Mouse (Mus musculus) stomach, embryonic 14.5 days (tissue): ENCODE measurements around the gene Aurkb. TPM values are rescaled to one million over a fixed set of nuclear protein-coding genes. Genes with fewer than 3 reads are reported as not detected.
"Not testable (repeated sequence)": the region's sequence is repeated elsewhere in the genome, so short reads cannot be mapped to it uniquely, and the experiment has no call there.

Experiments used
- ATAC-seq: fragments of 200-750 bp; cut with Nextera tagmentation; 2 replicates; pipeline ENCODE4 v1.8.0; 2017; ENCODE audit warnings: low read depth, moderate TSS enrichment; ENCODE audit not compliant: insufficient number of reproducible peaks, insufficient read depth, low FRiP score
- H3K27ac ChIP-seq: fragments of 300-500 bp; sonication (generic); 2 replicates; pipeline ENCODE4 v1.5.1; 2014; ENCODE audit warnings: mild to moderate bottlenecking, low read length, moderate library complexity, mixed read lengths
- H3K27me3 ChIP-seq: fragments of 300-500 bp; sonication (generic); 2 replicates; pipeline ENCODE4 v1.6.1; 2014; ENCODE audit warnings: low read length, control low read depth, mixed read lengths; ENCODE audit not compliant: control insufficient read depth, insufficient read depth
- H3K36me3 ChIP-seq: fragments of 300-500 bp; sonication (generic); 2 replicates; pipeline ENCODE4 v1.6.1; 2014; ENCODE audit warnings: mild to moderate bottlenecking, control low read depth, low read length, moderate library complexity, mixed read lengths; ENCODE audit not compliant: control insufficient read depth, insufficient read depth
- H3K4me1 ChIP-seq: fragments of 300-500 bp; sonication (generic); 2 replicates; pipeline ENCODE4 v1.6.1; 2014; ENCODE audit warnings: low read length, control low read depth, mixed read lengths; ENCODE audit not compliant: control insufficient read depth, insufficient read depth
- H3K4me2 ChIP-seq: fragments of 300-500 bp; sonication (generic); replicated peaks from 2 replicates; pipeline ENCODE4 v1.6.1; 2014; ENCODE audit warnings: low read depth, low read length, control low read depth
- H3K4me3 ChIP-seq: fragments of 300-500 bp; sonication (generic); 2 replicates; pipeline ENCODE4 v1.5.1; 2014; ENCODE audit warnings: low read depth, low read length, control low read depth
- H3K9ac ChIP-seq: fragments of 300-500 bp; sonication (generic); replicated peaks from 2 replicates; pipeline ENCODE4 v1.6.1; 2014; ENCODE audit warnings: low read depth, mild to moderate bottlenecking, control low read depth, low read length, moderate library complexity, mixed read lengths
- H3K9me3 ChIP-seq: fragments of 300-500 bp; sonication (generic); 2 replicates; pipeline ENCODE4 v1.6.1; 2016; ENCODE audit warnings: low read depth, low read length, control low read depth; ENCODE audit not compliant: control insufficient read depth
- WGBS: fragments of 180-500 bp; shearing (Covaris S2); extraction: QIAGEN DNeasy Blood & Tissue Kit; methylation state at CpG from one replicate; pipeline ENCODE4 v1.1.7; 2014; 5-methylcytosine and 5-hydroxymethylcytosine counted together
- polyA plus RNA-seq: library from polyadenylated mRNA; unstranded; fragments of >200 nt; fragmentation: Nextera tagmentation; extraction: Ambion mirVana; gene quantifications from 2 replicates; pipeline ENCODE4 v1.2.1, GENCODE M21; 2014

Gene Aurkb
- polyA plus RNA-seq, 1 experiment from 2014 or later, result 153 TPM

DNA sequence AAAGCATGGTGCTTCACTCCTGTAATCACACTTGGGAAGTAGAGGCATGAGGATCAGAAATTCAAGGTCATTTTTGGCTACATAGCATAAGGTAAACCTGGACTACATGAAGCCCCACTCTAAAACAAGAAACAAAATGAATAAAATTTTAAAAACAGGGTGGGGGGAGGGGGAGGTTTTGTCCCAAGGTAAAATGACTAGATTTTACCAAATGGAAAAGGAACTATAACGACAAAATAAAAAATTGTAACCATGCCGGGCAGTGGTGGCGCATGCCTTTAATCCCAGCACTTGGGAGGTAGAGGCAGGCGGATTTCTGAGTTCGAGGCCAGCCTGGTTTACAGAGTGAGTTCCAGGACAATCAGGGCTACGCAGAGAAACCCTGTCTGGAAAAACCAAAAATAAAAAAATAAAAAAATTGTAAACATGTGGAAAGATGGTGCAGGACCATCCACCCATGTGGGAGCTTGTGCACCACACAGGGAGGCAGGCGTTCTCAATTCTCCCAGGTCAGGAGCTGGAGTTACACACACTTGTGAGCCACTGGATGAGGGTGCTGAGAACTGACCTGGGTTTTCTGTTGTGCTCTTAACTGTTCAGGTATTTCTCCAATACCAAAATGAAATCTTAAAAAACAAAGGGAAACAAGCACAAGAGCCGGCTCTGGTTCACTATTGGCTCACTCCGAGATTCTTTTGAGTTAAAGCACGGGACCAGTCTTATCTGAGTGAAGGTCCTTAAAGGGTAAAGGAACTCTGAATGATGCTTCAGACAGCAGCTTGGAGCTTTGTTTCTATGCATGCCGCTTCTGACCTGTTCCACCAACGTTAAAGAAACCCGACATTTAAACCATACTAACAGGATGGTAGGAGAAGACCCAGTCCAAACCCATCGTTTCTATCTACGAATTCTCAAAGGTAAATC, 34.8 kb upstream of the Aurkb start:
- no peak overlapping the region for H3K27ac ChIP-seq
- no peaks in the 10 kb centered on the region for H3K9me3 ChIP-seq
- no peak overlapping the region for H3K4me3 ChIP-seq
- 87% methylated on average over 15 of the region's 15 CpGs for WGBS
- no peak overlapping the region for H3K9ac ChIP-seq
- peaks cover 6% of the 10 kb centered on the region; the same call in 1 of the 2 replicates for H3K4me1 ChIP-seq
- no peaks in the 10 kb centered on the region for H3K36me3 ChIP-seq
- H3K27me3 ChIP-seq, result no peaks in the 10 kb centered on the region
- no peak overlapping the region for H3K4me2 ChIP-seq
- no peak for ATAC-seq

- Histone ChIP-seq H3K4me2 (peak overlapping the region; percentile 83), H3K27ac (peak overlapping the region; percentile 90; the same call in 1 of the 2 replicates), H3K9ac (peak overlapping the region; percentile 52; the same call in 1 of the 2 replicates), H3K4me3 (peak overlapping the region; percentile 50)
- H3K4me1 ChIP-seq, H3K9me3 ChIP-seq, H3K36me3 ChIP-seq, ATAC-seq, H3K27me3 ChIP-seq: not testable (repeated sequence)
- WGBS, result 67% methylated on average over 2 of the region's 2 CpGs
Observed at GRCm38 (mm10) chr11:69011445-69011844, 34.0 kb upstream of the Aurkb start.

DNA sequence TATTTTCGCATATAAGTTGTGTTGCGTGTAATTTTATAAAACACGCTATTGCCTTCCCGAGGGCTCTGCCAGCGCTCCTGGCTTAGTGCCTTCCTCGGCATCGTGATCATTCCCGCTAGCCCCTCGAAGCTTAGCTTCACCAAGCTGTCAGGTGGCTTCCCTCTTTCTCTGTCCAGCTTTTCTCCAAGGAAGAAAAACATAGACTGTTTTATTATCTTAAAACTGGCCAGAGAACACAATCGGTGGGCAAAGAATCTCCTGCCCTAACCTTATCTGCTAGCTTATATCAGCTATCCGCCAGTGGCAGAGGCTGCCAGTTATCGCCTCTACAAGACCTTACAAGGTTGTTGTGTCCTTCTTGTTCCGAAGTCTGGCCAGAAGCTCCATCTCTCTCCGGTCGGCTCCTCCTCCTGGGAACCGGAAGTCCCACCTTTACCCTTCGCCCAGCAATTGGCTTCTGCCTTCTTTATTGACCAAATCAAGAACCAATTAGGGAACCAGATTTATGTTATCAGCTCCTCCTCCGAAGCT, 33.3 kb upstream of the Aurkb start:
- 2% methylated on average over 18 of the region's 18 CpGs for WGBS
- Histone ChIP-seq H3K36me3 (no peaks in the 10 kb centered on the region), H3K9ac (peak overlapping the region; percentile 52), H3K4me2 (peak overlapping the region; percentile 83), H3K4me3 (peak overlapping the region; percentile 50), H3K27ac (peak overlapping the region; percentile 90), H3K27me3 (no peaks in the 10 kb centered on the region), H3K9me3 (no peaks in the 10 kb centered on the region), H3K4me1 (peaks cover 10% of the 10 kb centered on the region)
- peak; percentile 71 for ATAC-seq

- H3K27ac ChIP-seq, result peak within 1 kb of the TSS; percentile 86
- no peaks in the 10 kb centered on the region for H3K9me3 ChIP-seq
- peak within 1 kb of the TSS; percentile 80 for H3K4me2 ChIP-seq
- H3K4me3 ChIP-seq, result peak within 1 kb of the TSS; percentile 55
- peaks cover under 1% of the 10 kb centered on the region for H3K36me3 ChIP-seq
- WGBS, result 3% methylated on average over 38 of the region's 38 CpGs
- H3K4me1 ChIP-seq, result peaks cover 5% of the 10 kb centered on the region; the same call in 1 of the 2 replicates
- peak; percentile 95 for ATAC-seq
- H3K27me3 ChIP-seq, result no peaks in the 10 kb centered on the region
- peak within 1 kb of the TSS; percentile 69 for H3K9ac ChIP-seq
Observed at GRCm38 (mm10) chr11:69015644-69016441, 29.6 kb upstream of the Aurkb start, which contains the start of gene Ctc1. Gene Ctc1 (plus strand): TSS chr11:69015911.

GRCm38 (mm10) chr11:69016755-69017154, 28.7 kb upstream of the Aurkb start:
- WGBS, result 60% methylated on average over 3 of the region's 3 CpGs
- H3K9ac ChIP-seq, result peak overlapping the region; percentile 69
- H3K36me3 ChIP-seq, result peaks cover 10% of the 10 kb centered on the region
- peak overlapping the region; percentile 80 for H3K4me2 ChIP-seq
- H3K27ac ChIP-seq, result peak overlapping the region; percentile 86; the same call in 1 of the 2 replicates
- no peak for ATAC-seq
- peaks cover 5% of the 10 kb centered on the region; the same call in 1 of the 2 replicates for H3K4me1 ChIP-seq
- peak overlapping the region; percentile 55 for H3K4me3 ChIP-seq
- no peaks in the 10 kb centered on the region for H3K9me3 ChIP-seq
- no peaks in the 10 kb centered on the region for H3K27me3 ChIP-seq

- H3K36me3 ChIP-seq, result peaks cover 43% of the 10 kb centered on the region
- H3K27ac ChIP-seq, result no peak overlapping the region
- H3K4me3 ChIP-seq, result no peak overlapping the region
- no peak for ATAC-seq
- no peak overlapping the region for H3K9ac ChIP-seq
- peaks cover 5% of the 10 kb centered on the region; the same call in 1 of the 2 replicates for H3K4me1 ChIP-seq
- no peaks in the 10 kb centered on the region for H3K27me3 ChIP-seq
- H3K9me3 ChIP-seq, result no peaks in the 10 kb centered on the region
- no peak overlapping the region for H3K4me2 ChIP-seq
Observed at GRCm38 (mm10) chr11:69020691-69021090, 24.8 kb upstream of the Aurkb start.

GRCm38 (mm10) chr11:69026562-69026961, 18.9 kb upstream of the Aurkb start:
- Histone ChIP-seq H3K27me3 (no peaks in the 10 kb centered on the region), H3K9ac (no peak overlapping the region), H3K4me2 (no peak overlapping the region), H3K9me3 (no peaks in the 10 kb centered on the region), H3K36me3 (peaks cover 92% of the 10 kb centered on the region), H3K27ac (no peak overlapping the region), H3K4me1 (no peaks in the 10 kb centered on the region), H3K4me3 (no peak overlapping the region)
- 93% methylated on average over 3 of the region's 3 CpGs for WGBS
- ATAC-seq, result no peak

DNA sequence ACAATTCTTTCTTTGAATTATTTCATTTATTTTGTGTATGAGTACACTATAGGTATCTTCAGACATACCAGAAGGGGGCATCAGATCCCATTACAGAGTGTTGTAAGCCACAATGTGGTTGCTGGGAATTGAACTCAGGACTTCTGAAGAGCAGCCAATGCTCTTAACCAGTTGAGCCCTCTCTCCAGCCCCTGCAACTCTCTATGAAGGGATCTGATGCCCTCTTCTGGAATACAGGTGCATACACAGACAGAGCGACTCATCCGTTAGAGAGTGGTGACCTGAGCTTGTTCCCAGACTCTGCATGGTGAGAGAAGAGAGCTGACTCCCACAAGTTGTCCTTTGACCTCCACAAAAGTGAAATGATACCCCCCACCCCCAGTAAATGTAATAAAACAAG, 16.6 kb upstream of the Aurkb start:
- Histone ChIP-seq H3K4me1 (no peaks in the 10 kb centered on the region), H3K36me3 (peaks cover 93% of the 10 kb centered on the region), H3K27ac (no peak overlapping the region), H3K9ac (no peak overlapping the region), H3K4me2 (no peak overlapping the region), H3K27me3 (no peaks in the 10 kb centered on the region), H3K4me3 (no peak overlapping the region), H3K9me3 (no peaks in the 10 kb centered on the region)
- ATAC-seq, result no peak
- 75% methylated on average over 2 of the region's 2 CpGs for WGBS
